Mouse (Mus musculus) myocyte (in vitro differentiated cells): ENCODE results near the gene Spp1.

Experiments
- E2F4 ChIP-seq: IDR thresholded peaks from one replicate; pipeline ENCODE4 v1.6.1; 2011; ENCODE audit warnings: mild to moderate bottlenecking, control low read depth, moderate library complexity; ENCODE audit not compliant: insufficient read depth
- MAX ChIP-seq: IDR thresholded peaks from one replicate; pipeline ENCODE4 v1.6.1; 2011; ENCODE audit warnings: low read depth, mild to moderate bottlenecking, control low read depth
- MYOD1 ChIP-seq, 3 experiments: IDR thresholded peaks; one replicate each; pipeline ENCODE4 v1.6.1; 2011; ENCODE audit warnings: control low read depth in 2 of 3, low read depth in 2 of 3, mild to moderate bottlenecking in 2 of 3, moderate library complexity in 1 of 3; ENCODE audit not compliant: insufficient read length in 2 of 3, control insufficient read depth in 1 of 3
- MYOG ChIP-seq, 3 experiments: IDR thresholded peaks; one replicate each; pipeline ENCODE4 v1.6.1; 2011; ENCODE audit warnings: control low read depth in 2 of 3, low read depth in 2 of 3, mild to moderate bottlenecking in 2 of 3; ENCODE audit not compliant: insufficient read length in 2 of 3, control insufficient read depth in 1 of 3, insufficient read depth in 1 of 3
- POLR2A ChIP-seq: IDR thresholded peaks from one replicate; pipeline ENCODE4 v1.6.1; 2011; ENCODE audit warnings: low read depth, mild to moderate bottlenecking, control low read depth, moderate library complexity; ENCODE audit not compliant: insufficient read length
- POLR2AphosphoS2 ChIP-seq: IDR thresholded peaks from one replicate; pipeline ENCODE4 v1.6.1; 2011; ENCODE audit warnings: low read depth, control low read depth; ENCODE audit not compliant: insufficient read length
- REST ChIP-seq: IDR thresholded peaks from one replicate; pipeline ENCODE4 v1.6.1; 2011; ENCODE audit warnings: mild to moderate bottlenecking, control low read depth, moderate library complexity; ENCODE audit not compliant: insufficient read depth, insufficient read length
- TCF12 ChIP-seq: IDR thresholded peaks from one replicate; pipeline ENCODE4 v1.6.1; 2011; ENCODE audit warnings: mild to moderate bottlenecking, control low read depth; ENCODE audit not compliant: poor library complexity, insufficient read depth, severe bottlenecking
- TCF3 ChIP-seq: IDR thresholded peaks from one replicate; pipeline ENCODE4 v1.6.1; 2011; ENCODE audit warnings: low read depth, control low read depth; ENCODE audit not compliant: insufficient read length
- USF1 ChIP-seq: IDR thresholded peaks from one replicate; pipeline ENCODE4 v1.6.1; 2011; ENCODE audit warnings: low read depth, mild to moderate bottlenecking, control low read depth, moderate library complexity

DNA sequence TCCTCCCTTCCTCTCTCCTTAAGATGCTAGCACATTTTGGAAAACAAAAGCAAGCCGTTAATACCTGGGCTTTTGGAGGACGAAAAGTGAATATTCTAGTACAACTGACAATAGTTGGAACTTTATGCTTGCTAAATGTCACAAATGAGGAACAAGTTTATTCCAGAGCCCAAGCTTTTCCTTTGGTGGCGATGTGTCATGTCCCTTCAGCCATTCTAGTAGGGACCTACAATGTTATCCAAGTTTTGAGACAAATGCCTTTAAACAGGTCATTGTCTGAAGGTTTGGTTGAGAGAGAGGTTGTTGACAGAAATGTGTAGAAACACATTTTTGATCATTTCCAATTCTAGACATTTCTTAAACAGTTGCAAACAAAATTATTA lies 25.5 kb downstream of the Spp1 start:
- TF ChIP-seq POLR2A, result no peak
- no peak for TF ChIP-seq REST
- no peak for TF ChIP-seq MYOD1 (IDR thresholded peaks at IDR 0.05; ENCODE audit: control insufficient read depth in 1 of 3, insufficient read length in 2 of 3, low read depth in 2 of 3)
- TF ChIP-seq TCF12, result no peak
- TF ChIP-seq MYOG (IDR thresholded peaks at IDR 0.05; ENCODE audit: control insufficient read depth in 1 of 3, insufficient read depth in 1 of 3, insufficient read length in 2 of 3, low read depth in 2 of 3), result no peak
- TF ChIP-seq E2F4, result no peak
- TF ChIP-seq MAX, result no peak
- no peak for TF ChIP-seq POLR2AphosphoS2
- TF ChIP-seq TCF3, result no peak
- no peak for TF ChIP-seq USF1
